Mouse (Mus musculus): Measurements from ENCODE around the gene Tmem104. TPM values are rescaled to one million over a fixed set of nuclear protein-coding genes. Genes with fewer than 3 reads are reported as not detected.

Gene Tmem104
- polyA plus RNA-seq (2015; fragmentation: Nextera tagmentation; extraction: Ambion mirVana) = 11.9 and 13.9 TPM in 2 replicates

- Histone ChIP-seq H3K4me2 (peak within 1 kb of the TSS; percentile 92), H3K4me1 (peaks cover 17% of the 10 kb centered on the region), H3K4me3 (peak within 1 kb of the TSS; percentile 62), H3K27ac (peak within 1 kb of the TSS; percentile 48; the same call in 1 of the 2 replicates), H3K27me3 (no peaks in the 10 kb centered on the region; the same call in 1 of the 2 replicates), H3K9ac (peak within 1 kb of the TSS; percentile 80), H3K9me3 (no peaks in the 10 kb centered on the region), H3K36me3 (peaks cover 13% of the 10 kb centered on the region)
- ATAC-seq (ENCODE audit: insufficient number of reproducible peaks, insufficient read depth, low FRiP score, low TSS enrichment, low read depth) = peak; percentile 87
- under 1% methylated on average over 39 of the region's 39 CpGs for WGBS
Measured at GRCm38 (mm10) chr11:115187224-115187639, at the start of gene Tmem104. Gene Tmem104 (plus strand): TSS chr11:115187487.

- no peaks in the 10 kb centered on the region for H3K36me3 ChIP-seq
- WGBS = 75% methylated on average over 5 of the region's 5 CpGs
- H3K9me3 ChIP-seq = no peaks in the 10 kb centered on the region
- H3K4me3 ChIP-seq = no peak overlapping the region
- H3K27ac ChIP-seq = no peak overlapping the region
- H3K4me2 ChIP-seq = no peak overlapping the region
- H3K4me1 ChIP-seq = no peaks in the 10 kb centered on the region
- no peaks in the 10 kb centered on the region for H3K27me3 ChIP-seq
- ATAC-seq (ENCODE audit: insufficient number of reproducible peaks, insufficient read depth, low FRiP score, low TSS enrichment, low read depth) = no peak
- H3K9ac ChIP-seq = no peak overlapping the region
Measured at GRCm38 (mm10) chr11:115138597-115139262, 48.6 kb upstream of the Tmem104 start.

- H3K4me1 ChIP-seq = no peaks in the 10 kb centered on the region
- H3K9me3 ChIP-seq = no peaks in the 10 kb centered on the region
- H3K9ac ChIP-seq = no peak overlapping the region
- ATAC-seq (ENCODE audit: insufficient number of reproducible peaks, insufficient read depth, low FRiP score, low TSS enrichment, low read depth) = no peak
- H3K36me3 ChIP-seq = no peaks in the 10 kb centered on the region
- no peak overlapping the region for H3K27ac ChIP-seq
- H3K4me3 ChIP-seq = no peak overlapping the region
- H3K27me3 ChIP-seq = 0 out of 2 replicates have a peak, but pooled peaks cover 3% of the 10 kb centered on the region
- no peak overlapping the region for H3K4me2 ChIP-seq
- 89% methylated on average over 2 of the region's 2 CpGs for WGBS
Measured at GRCm38 (mm10) chr11:115141970-115142369, 45.3 kb upstream of the Tmem104 start.

DNA sequence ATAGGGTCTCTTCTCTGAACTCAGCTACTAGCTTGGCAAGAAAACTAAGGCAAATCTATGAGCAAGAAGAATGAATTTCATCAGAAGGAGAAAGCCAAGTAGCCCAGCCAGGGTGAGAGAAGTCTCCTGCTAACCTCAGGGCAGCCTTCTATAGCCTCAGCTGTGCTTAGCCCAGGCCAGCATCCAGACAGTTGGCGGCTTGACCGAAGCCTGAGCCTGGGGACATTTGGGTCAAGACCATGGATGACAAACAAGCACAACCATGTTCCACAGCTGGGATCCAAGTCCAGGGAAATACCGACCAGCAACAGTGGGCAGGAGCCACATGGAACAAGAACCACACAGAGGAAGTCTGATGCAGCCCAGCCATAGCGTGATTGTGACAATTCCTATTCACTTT, 39.5 kb upstream of the Tmem104 start:
- WGBS = 80% methylated on average over 4 of the region's 4 CpGs
- H3K4me2 ChIP-seq = no peak overlapping the region
- H3K27ac ChIP-seq = no peak overlapping the region
- H3K4me3 ChIP-seq = no peak overlapping the region
- no peak for ATAC-seq (ENCODE audit: insufficient number of reproducible peaks, insufficient read depth, low FRiP score, low TSS enrichment, low read depth)
- no peaks in the 10 kb centered on the region for H3K36me3 ChIP-seq
- H3K27me3 ChIP-seq = peaks cover 8% of the 10 kb centered on the region
- H3K4me1 ChIP-seq = peaks cover 13% of the 10 kb centered on the region
- H3K9ac ChIP-seq = no peak overlapping the region
- H3K9me3 ChIP-seq = peaks cover 3% of the 10 kb centered on the region; the same call in 1 of the 2 replicates

DNA sequence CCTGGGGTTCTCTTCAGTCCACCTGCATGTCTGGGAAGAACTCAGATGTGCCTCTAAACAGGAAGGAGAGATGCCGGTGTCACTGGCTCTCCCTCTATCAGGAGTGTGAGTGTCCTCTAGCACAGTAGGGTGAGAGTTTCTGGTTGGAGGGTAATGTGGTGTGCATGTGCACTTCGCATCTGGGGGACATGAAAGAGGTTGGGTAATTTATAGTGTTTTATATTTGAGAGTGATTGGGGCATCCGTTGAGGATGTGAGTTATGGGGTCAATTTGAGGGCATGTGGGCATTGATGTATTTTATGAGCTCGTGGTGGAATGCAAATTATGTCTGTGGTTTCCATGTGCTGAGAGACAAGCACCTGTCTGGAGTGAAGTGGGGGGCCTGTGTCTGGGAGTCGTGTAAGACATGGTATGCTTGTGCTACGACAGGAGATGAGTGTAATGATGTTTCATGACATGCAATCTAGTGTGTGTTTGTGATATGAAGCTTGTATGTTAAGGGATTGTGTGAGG, 36.5 kb upstream of the Tmem104 start:
- 64% methylated on average over 6 of the region's 6 CpGs for WGBS
- Histone ChIP-seq H3K27me3 (peaks cover 34% of the 10 kb centered on the region), H3K4me2 (no peak overlapping the region), H3K4me1 (peaks cover 18% of the 10 kb centered on the region), H3K36me3 (no peaks in the 10 kb centered on the region), H3K27ac (no peak overlapping the region), H3K9me3 (peaks cover 3% of the 10 kb centered on the region; the same call in 1 of the 2 replicates), H3K9ac (no peak overlapping the region), H3K4me3 (no peak overlapping the region)
- no peak for ATAC-seq (ENCODE audit: insufficient number of reproducible peaks, insufficient read depth, low FRiP score, low TSS enrichment, low read depth)

- 4% methylated on average over 15 of the region's 15 CpGs for WGBS
- Histone ChIP-seq H3K4me3 (peak overlapping the region; percentile 36), H3K27ac (no peak overlapping the region), H3K36me3 (no peaks in the 10 kb centered on the region), H3K27me3 (peaks cover 45% of the 10 kb centered on the region), H3K4me1 (peaks cover 18% of the 10 kb centered on the region), H3K4me2 (peak overlapping the region; percentile 64), H3K9ac (peak overlapping the region; percentile 61), H3K9me3 (peaks cover 3% of the 10 kb centered on the region; the same call in 1 of the 2 replicates)
- 0 out of 2 replicates have a peak, but pooled peaks have one; percentile 56 for ATAC-seq (ENCODE audit: insufficient number of reproducible peaks, insufficient read depth, low FRiP score, low TSS enrichment, low read depth)
Measured at GRCm38 (mm10) chr11:115151755-115152429, 35.4 kb upstream of the Tmem104 start.

GRCm38 (mm10) chr11:115153088-115153487, 34.2 kb upstream of the Tmem104 start:
- ATAC-seq (ENCODE audit: insufficient number of reproducible peaks, insufficient read depth, low FRiP score, low TSS enrichment, low read depth) = no peak
- Histone ChIP-seq H3K4me3 (no peak overlapping the region), H3K27ac (no peak overlapping the region), H3K9ac (no peak overlapping the region), H3K36me3 (no peaks in the 10 kb centered on the region), H3K9me3 (peaks cover 3% of the 10 kb centered on the region; the same call in 1 of the 2 replicates), H3K4me2 (no peak overlapping the region), H3K27me3 (peaks cover 52% of the 10 kb centered on the region), H3K4me1 (peaks cover 24% of the 10 kb centered on the region)
- 80% methylated on average over 9 of the region's 9 CpGs for WGBS

DNA sequence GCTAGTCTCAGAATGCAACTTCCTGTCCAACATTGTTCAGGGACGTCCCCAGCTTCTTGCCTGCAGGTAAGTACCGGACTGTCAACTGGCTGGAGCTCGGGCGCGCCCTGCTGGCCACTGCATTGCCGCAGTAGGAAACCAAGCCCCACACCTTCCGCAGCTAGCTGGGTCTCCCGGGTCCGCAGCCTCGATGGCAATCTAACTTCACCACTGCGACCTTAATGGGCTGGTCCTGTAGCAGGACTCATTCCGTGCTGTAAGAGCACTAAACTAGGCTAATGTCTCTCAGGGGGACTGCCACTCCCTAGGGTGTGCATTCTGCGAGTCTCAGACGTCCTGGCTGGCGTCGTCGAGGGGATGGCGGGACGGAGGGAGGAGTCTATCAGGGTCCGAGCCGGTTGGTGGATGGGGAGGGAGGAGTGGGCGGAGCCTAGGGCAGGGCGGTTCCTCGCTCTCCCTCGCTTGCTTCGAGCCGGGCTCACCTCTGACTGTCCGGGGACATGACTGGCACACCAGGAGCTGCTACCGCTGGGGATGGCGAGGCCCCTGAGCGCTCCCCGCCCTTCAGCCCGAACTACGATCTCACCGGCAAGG, 33.5 kb upstream of the Tmem104 start:
- H3K9me3 ChIP-seq = peaks cover 3% of the 10 kb centered on the region; the same call in 1 of the 2 replicates

GRCm38 (mm10) chr11:115155053-115155634, 32.1 kb upstream of the Tmem104 start:
- no peaks in the 10 kb centered on the region for H3K9me3 ChIP-seq
- no peak overlapping the region for H3K4me2 ChIP-seq
- ATAC-seq (ENCODE audit: insufficient number of reproducible peaks, insufficient read depth, low FRiP score, low TSS enrichment, low read depth) = no peak
- H3K27me3 ChIP-seq = peaks cover 55% of the 10 kb centered on the region
- 6% methylated on average over 5 of the region's 5 CpGs for WGBS
- no peak overlapping the region for H3K27ac ChIP-seq
- H3K36me3 ChIP-seq = no peaks in the 10 kb centered on the region
- H3K4me3 ChIP-seq = no peak overlapping the region
- no peak overlapping the region for H3K9ac ChIP-seq
- peaks cover 30% of the 10 kb centered on the region for H3K4me1 ChIP-seq

More for the DNA sequence above, 33.5 kb upstream of the Tmem104 start:
- peaks cover 52% of the 10 kb centered on the region for H3K27me3 ChIP-seq
- ATAC-seq (ENCODE audit: insufficient number of reproducible peaks, insufficient read depth, low FRiP score, low TSS enrichment, low read depth) = 0 out of 2 replicates have a peak, but pooled peaks have one; percentile 39
- H3K4me2 ChIP-seq = peak overlapping the region; percentile 53
- WGBS = 1% methylated on average over 32 of the region's 35 CpGs
- H3K4me3 ChIP-seq = peak overlapping the region; percentile 37
- no peaks in the 10 kb centered on the region for H3K36me3 ChIP-seq
- 0 out of 2 replicates have a peak overlapping the region, but pooled peaks have one; percentile 33 for H3K9ac ChIP-seq
- H3K27ac ChIP-seq = no peak overlapping the region
- peaks cover 30% of the 10 kb centered on the region for H3K4me1 ChIP-seq

GRCm38 (mm10) chr11:115157933-115158719, 29.2 kb upstream of the Tmem104 start:
- Histone ChIP-seq H3K27ac (peak overlapping the region; percentile 33; the same call in 1 of the 2 replicates), H3K36me3 (no peaks in the 10 kb centered on the region), H3K27me3 (peaks cover 70% of the 10 kb centered on the region), H3K9ac (no peak overlapping the region; the same call in 1 of the 2 replicates), H3K4me2 (no peak overlapping the region), H3K4me1 (peaks cover 30% of the 10 kb centered on the region), H3K9me3 (no peaks in the 10 kb centered on the region), H3K4me3 (no peak overlapping the region)
- WGBS = 27% methylated on average over 12 of the region's 12 CpGs
- ATAC-seq (ENCODE audit: insufficient number of reproducible peaks, insufficient read depth, low FRiP score, low TSS enrichment, low read depth) = no peak
